Mouse (Mus musculus): ENCODE results near the gene Tns2.

Gene Tns2

GRCm38 (mm10) chr15:102094157-102094556 is 6.1 kb upstream of the Tns2 start:
- DNase-seq, result no peak

DNA sequence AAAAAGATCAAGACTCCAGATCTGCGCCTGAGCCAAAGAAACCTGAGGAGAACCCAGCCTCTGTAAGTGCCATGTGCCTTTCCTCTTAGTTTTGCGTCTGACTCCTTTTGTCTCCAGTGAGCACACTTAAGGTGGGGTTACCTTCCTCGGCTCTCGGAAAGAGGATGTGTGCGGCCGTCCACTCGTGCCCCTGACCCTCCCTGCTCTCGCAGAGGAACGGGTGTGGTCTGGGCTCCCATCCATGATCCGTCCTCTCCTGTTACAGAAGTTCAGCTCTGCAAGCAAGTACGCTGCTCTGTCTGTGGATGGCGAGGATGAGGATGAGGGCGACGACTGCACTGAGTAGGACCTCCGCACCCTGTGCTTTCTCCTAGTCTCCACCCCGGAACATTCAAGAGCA is 5.2 kb upstream of the Tns2 start:
- DNase-seq, result no peak

DNA sequence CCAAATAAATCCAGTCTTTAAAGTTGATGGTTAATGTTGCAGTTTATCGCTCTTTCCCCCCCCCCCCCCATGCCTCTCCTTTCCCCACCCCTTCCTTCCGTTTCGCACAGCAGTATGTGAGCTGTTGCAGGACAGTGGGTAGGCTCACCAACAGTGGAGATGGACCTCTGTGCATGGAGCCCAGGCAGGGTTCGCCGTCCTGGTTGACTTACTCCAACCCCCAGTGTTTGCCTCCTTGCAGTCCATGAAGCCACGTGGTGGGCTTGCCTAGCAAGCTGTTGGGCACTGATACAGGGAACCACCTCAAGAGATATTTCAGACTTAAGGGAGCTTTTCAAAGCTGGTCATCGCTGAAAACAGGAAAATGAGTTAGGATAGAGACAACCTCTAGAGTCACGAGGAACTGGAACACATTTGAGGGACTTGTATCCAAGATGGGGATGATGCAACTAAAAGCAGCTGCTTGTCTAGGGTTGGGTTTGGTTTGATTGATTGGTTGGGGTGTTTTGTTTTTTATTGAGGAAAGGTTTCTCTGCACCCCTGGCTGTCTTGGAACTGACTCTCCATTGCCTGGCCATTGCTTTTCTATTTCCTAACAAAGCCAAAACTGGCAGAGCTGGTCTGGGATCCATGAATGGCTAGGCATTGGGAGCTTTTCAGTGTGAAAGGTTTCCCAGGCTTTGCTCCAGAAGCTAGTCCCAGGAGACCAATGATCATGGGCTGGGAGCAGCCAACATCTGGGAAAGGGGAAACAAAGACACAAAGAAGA is 2.9 kb upstream of the Tns2 start:
- DNase-seq, result no peak

- DNase-seq, result peak; percentile 54
Observed at GRCm38 (mm10) chr15:102097991-102098555, 2.1 kb upstream of the Tns2 start.

DNA sequence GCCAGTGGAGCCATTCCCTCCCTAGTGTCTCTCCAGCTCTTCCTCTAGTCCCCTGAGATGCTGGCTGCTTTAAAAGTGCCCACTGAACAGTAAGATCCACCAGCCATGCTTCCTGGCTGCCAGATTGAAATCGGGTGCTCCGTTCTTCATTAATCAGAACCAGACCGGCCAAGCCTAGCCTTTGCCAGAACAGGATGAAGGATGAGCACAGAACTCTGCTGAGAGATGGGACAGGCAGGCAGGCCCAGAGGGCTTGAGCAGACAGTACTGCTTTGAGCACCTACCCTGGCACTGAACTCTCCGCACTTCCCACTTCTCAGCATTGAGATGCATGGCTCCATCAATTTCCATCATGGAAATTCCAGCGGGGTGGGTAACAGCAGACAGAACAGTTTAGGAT is 953 bp upstream of the Tns2 start:
- no peak for DNase-seq

DNA sequence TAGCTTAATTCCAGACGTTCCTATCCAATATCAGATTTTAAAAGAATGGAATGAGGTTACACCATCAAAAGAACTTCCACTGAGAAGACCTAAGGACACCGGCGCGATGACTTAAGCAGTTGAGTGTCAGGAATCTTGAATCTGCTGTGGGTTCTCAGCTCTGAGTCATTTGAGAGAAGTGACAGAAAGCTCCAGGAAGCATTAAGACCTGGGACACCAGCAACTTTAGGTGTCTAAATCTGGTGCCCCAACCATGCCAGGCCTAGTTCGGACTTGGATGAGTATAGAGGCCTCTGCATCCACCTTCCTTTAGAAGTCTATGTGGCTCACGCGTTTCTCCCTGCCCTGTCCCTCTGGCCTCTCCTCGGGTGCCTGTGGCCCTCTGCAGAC is 447 bp upstream of the Tns2 start:
- no peak for DNase-seq

GRCm38 (mm10) chr15:102100996-102101671 is 921 bp downstream of the Tns2 start:
- DNase-seq, result peak; percentile 51

- DNase-seq, result peak; percentile 9
Observed at GRCm38 (mm10) chr15:102101672-102102541, 1.7 kb downstream of the Tns2 start.

GRCm38 (mm10) chr15:102102548-102103121 is 2.4 kb downstream of the Tns2 start:
- DNase-seq, result peak; percentile 65

GRCm38 (mm10) chr15:102103371-102103946 is 3.2 kb downstream of the Tns2 start:
- DNase-seq, result peak; percentile 59

- peak; percentile 70 for DNase-seq
Observed at GRCm38 (mm10) chr15:102103947-102104555, 3.8 kb downstream of the Tns2 start.

- DNase-seq, result no peak
Observed at GRCm38 (mm10) chr15:102105360-102105759, 5.1 kb downstream of the Tns2 start.

DNA sequence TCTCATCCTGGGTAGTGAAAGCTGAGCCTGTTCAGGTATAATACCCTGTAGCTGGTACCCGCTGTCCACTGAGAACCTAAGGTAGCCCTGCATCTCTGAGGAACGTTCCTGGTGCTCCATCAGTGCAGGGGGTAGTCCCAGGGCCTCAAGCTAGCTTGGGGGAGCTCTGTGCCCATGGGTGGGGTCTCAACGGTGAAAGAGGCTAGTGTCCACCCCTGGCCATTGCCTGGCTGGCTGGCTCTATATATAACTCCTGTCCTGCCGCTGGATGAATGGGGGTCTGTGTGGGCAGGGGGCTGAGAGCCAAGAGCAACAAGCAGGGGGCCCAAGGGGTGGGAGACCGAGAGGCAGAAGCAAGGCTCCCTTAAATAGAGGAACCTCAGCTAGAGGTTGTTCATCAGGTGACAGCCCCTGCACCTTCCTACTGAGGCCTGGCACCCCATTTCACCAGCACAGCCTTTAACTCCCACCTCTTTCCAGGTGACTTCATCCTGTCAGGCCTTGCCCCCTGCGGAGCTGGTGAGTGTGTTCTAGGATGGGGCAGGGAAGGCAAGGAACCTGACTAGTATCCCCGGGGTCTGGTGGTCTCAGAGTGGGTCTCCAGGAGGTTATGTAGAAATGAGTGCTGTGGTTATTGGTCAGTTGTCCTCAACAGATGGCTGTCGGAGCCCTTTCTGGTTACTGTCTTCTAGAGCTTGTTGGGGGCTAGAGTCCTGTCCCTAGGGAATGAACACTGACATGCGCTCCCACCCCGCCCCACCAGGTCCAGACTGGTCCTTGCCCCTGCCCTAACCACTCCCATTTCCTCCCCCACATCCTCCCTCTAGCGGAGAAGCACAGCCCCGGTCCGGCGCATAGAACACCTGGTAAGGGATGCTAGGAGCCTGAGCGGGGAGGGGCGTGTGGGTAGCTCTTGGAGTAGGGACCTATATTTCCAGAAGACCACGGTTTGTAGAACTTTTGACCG is 5.8 kb downstream of the Tns2 start:
- DNase-seq, result peak; percentile 41

- DNase-seq, result peak; percentile 54
Observed at GRCm38 (mm10) chr15:102106754-102107456, 6.7 kb downstream of the Tns2 start.

GRCm38 (mm10) chr15:102107689-102108573 is 7.7 kb downstream of the Tns2 start:
- peak; percentile 79 for DNase-seq

DNA sequence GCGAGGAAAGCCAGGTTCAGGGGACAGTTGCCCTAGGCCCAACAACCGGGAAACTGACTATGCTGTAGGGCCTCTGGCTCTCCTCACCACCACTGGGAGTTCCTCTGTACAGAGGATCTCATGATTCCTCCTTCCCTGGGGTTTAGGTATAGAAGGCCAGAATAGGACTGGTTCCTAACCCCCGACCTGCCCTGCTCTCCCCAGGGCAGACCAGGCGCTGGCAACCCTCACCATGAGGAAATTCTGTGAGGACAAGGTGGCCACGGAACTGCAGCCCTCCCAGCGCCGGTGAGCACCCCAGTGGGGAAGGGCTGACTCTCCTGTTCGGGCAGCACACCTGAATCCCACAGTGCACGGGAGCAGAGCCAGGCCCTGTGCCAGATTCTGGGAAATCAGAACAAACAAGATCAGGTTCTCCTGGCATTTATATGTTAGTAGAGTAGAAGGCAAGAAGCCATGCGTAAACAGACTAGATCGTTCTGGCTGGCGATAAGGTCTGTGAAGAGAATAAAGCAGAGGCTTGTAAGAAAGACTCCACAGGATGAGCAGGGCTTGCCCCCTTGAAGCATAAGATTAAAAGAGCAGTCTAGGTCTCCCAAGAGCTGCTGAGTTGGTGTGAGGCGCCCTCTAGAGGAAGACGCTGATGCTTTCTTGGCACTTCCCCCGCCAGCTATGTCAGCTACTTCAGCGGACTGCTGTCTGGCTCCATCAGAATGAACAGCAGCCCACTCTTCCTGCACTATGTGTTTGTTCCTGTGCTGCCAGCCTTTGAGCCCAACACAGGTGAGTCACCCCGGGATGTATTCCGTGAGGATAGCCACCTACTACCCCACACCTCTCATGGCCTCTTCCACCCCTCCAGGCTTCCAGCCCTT is 8.7 kb downstream of the Tns2 start:
- peak; percentile 83 for DNase-seq

DNA sequence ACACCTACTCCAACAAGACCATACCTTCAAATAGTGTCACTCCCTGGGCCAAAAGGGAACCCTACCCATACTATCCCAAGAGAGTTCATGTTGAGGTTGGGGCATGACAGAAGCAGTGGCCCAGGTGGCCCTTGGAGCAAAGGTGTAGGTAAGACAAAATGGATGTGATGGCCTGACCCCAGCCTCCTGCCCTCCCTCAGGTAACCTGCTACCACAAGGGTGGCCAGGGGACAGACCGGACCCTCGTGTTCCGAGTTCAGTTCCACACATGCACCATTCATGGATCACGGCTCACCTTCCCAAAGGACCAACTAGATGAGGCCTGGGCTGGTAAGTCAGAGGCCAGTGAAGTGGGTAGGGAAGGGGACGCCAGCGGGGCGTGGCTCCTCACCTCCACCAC is 10.1 kb downstream of the Tns2 start:
- no peak for DNase-seq
